Mouse (Mus musculus): ENCODE measurements around the gene Epx. TPM values are rescaled to one million over a fixed set of nuclear protein-coding genes. Genes with fewer than 3 reads are reported as not detected.

The Epx gene
- total and polyA plus RNA-seq, 3 experiments, result 0.03 TPM; not detected in 2

DNA sequence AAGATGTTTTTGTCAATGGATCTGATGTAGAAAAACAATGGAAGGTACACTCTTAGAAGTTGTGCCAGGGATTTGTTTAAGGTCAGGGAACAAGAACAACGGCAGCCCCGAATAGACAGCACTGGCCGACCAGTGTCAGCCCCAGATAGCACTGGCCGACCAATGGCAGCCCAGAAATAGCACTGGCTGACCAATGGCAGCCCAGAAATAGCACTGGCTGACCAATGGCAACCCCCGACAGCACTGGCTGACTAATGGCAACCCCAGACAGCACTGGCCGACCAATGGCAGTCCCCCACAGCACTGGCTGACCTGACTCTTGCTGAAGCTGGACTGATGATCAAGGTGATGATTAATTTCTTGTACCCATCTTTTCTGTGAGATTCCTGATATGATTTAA lies 27.5 kb downstream of the Epx start:
- peaks cover 0 to 4% of the 10 kb centered on the region in 2 experiments; a peak in 1 of 4 replicates for H3K4me1 ChIP-seq (ENCODE audit: control insufficient read depth in 1 of 2, insufficient read depth in 2 of 2, low read length in 2 of 2)
- no peak for TF ChIP-seq MYC (IDR thresholded peaks at IDR 0.05; ENCODE audit: low read depth, low read length)
- TF ChIP-seq NRF1 (IDR thresholded peaks at IDR 0.05; ENCODE audit: insufficient read depth, low read depth, low read length, poor library complexity, severe bottlenecking), result no peak
- H3K4me3 ChIP-seq (ENCODE audit: control insufficient read depth in 1 of 2, insufficient read depth in 1 of 2, low read depth in 2 of 2, low read length in 2 of 2), result no peak overlapping the region
- H3K9me3 ChIP-seq (replicated peaks; ENCODE audit: insufficient read depth, low read length), result no peaks in the 10 kb centered on the region
- H3K36me3 ChIP-seq (ENCODE audit: control insufficient read depth in 1 of 2, insufficient read depth in 2 of 2, low read length in 2 of 2), result peaks cover 0 to 2% of the 10 kb centered on the region in 2 experiments; a peak in 1 of 4 replicates
- H3K9ac ChIP-seq (ENCODE audit: control insufficient read depth, low read depth, low read length, poor library complexity, severe bottlenecking), result no peak overlapping the region
- peaks cover 6 to 9% of the 10 kb centered on the region in 2 experiments; a peak in 3 of 4 replicates for H3K27me3 ChIP-seq (ENCODE audit: control insufficient read depth in 1 of 2, insufficient read depth in 2 of 2, low read length in 2 of 2)
- H3K79me2 ChIP-seq (ENCODE audit: control insufficient read depth, insufficient read depth, low read length, poor library complexity), result no peaks in the 10 kb centered on the region; the same call in 1 of the 2 replicates
- H3K27ac ChIP-seq (ENCODE audit: control insufficient read depth, low read depth, low read length), result no peak overlapping the region
- DNase-seq (ENCODE audit: low read depth, low spot score), result no peak

DNA sequence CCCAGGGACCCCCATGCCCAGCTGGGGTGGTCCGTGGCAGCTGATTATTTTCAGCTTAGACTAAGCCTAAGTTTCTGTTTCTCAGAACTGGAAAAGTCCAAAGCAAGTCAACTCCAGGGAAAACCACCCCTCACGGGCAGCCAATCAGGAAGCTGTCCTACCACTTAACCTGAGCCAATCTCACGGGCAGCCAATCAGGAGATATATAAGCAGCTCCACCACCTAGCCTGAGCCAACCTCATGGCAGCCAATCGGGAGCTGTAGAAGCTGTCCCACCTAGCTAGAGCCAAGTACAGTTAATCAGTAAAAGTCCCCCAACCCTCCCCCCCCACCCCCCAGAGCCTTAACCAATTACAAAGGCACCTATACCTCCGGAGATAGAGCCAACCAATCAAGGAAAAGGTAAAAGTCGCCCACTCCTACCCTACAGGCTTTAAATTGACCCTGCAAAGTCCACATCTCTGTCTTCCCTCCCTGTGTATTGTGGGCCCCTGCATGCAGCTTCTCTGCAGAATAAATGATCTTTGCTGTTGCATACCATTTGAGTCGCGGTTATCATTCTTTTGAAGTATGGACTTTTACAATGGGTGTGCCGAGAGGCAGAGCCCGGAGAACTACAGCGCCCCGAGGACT lies 28.3 kb downstream of the Epx start:
- TF ChIP-seq NRF1 (IDR thresholded peaks at IDR 0.05; ENCODE audit: insufficient read depth, low read depth, low read length, poor library complexity, severe bottlenecking), result no peak
- no peak for TF ChIP-seq TBP (IDR thresholded peaks at IDR 0.05; ENCODE audit: low read depth, low read length)
- TF ChIP-seq ELF1 (IDR thresholded peaks at IDR 0.05; ENCODE audit: low read depth, low read length), result no peak
- TF ChIP-seq ZMIZ1 (IDR thresholded peaks at IDR 0.05; ENCODE audit: low read depth, low read length), result no peak
- TF ChIP-seq GATA1 (IDR thresholded peaks at IDR 0.05; ENCODE audit: low read depth, low read length), result no peak
- no peak for TF ChIP-seq MAX (IDR thresholded peaks at IDR 0.05; ENCODE audit: low read length)
- no peak for TF ChIP-seq E2F4 (IDR thresholded peaks at IDR 0.05; ENCODE audit: borderline replicate concordance, low read depth, low read length)
- no peak for TF ChIP-seq KAT2A (conservative IDR thresholded peaks at IDR 0.05; ENCODE audit: low read depth, low read length)
- TF ChIP-seq ZKSCAN1 (IDR thresholded peaks at IDR 0.05; ENCODE audit: low read depth, low read length), result no peak
- TF ChIP-seq MYB (IDR thresholded peaks at IDR 0.05; ENCODE audit: low read depth, low read length), result no peak
- no peak for TF ChIP-seq SMC3 (IDR thresholded peaks at IDR 0.05; ENCODE audit: low read depth, low read length)
- TF ChIP-seq NELFE (IDR thresholded peaks at IDR 0.05; ENCODE audit: low read depth, low read length), result no peak
- no peak for TF ChIP-seq MAFK (IDR thresholded peaks at IDR 0.05; ENCODE audit: borderline replicate concordance, low read depth, low read length)
- TF ChIP-seq SIN3A (IDR thresholded peaks at IDR 0.05; ENCODE audit: low read length), result no peak
- TF ChIP-seq POLR2AphosphoS2 (IDR thresholded peaks at IDR 0.05; ENCODE audit: low read length), result no peak
- TF ChIP-seq TAL1 (IDR thresholded peaks at IDR 0.05; ENCODE audit: low read length), result no peak
- Histone ChIP-seq H3K36me3 (ENCODE audit: control insufficient read depth in 1 of 2, insufficient read depth in 2 of 2, low read length in 2 of 2) (no peaks in the 10 kb centered on the region), H3K9me3 (replicated peaks; ENCODE audit: insufficient read depth, low read length) (no peaks in the 10 kb centered on the region), H3K9ac (ENCODE audit: control insufficient read depth, low read depth, low read length, poor library complexity, severe bottlenecking) (no peak overlapping the region), H3K27me3 (ENCODE audit: control insufficient read depth in 1 of 2, insufficient read depth in 2 of 2, low read length in 2 of 2) (peaks cover 8 to 10% of the 10 kb centered on the region in 2 experiments; a peak in 3 of 4 replicates), H3K4me3 (ENCODE audit: control insufficient read depth in 1 of 2, insufficient read depth in 1 of 2, low read depth in 2 of 2, low read length in 2 of 2) (no peak overlapping the region), H3K27ac (ENCODE audit: control insufficient read depth, low read depth, low read length) (no peak overlapping the region), H3K79me2 (ENCODE audit: control insufficient read depth, insufficient read depth, low read length, poor library complexity) (no peaks in the 10 kb centered on the region), H3K4me1 (ENCODE audit: control insufficient read depth in 1 of 2, insufficient read depth in 2 of 2, low read length in 2 of 2) (no peaks in the 10 kb centered on the region)
- DNase-seq (ENCODE audit: low read depth, low spot score), result no peak

All from MEL (cell line).